Mouse (Mus musculus) megakaryocyte, embryonic 14.5 days (primary cell): ENCODE data around the gene Hrc.

ENCODE experiments used
- FLI1 ChIP-seq: IDR thresholded peaks from 2 replicates; pipeline ENCODE4 v1.6.1; 2012; ENCODE audit warnings: low read length, inconsistent platforms, mixed read lengths
- GATA1 ChIP-seq: IDR thresholded peaks from 3 replicates; pipeline ENCODE4 v1.6.1; 2012; ENCODE audit warnings: mixed read lengths, low read length, inconsistent platforms, borderline replicate concordance

DNA sequence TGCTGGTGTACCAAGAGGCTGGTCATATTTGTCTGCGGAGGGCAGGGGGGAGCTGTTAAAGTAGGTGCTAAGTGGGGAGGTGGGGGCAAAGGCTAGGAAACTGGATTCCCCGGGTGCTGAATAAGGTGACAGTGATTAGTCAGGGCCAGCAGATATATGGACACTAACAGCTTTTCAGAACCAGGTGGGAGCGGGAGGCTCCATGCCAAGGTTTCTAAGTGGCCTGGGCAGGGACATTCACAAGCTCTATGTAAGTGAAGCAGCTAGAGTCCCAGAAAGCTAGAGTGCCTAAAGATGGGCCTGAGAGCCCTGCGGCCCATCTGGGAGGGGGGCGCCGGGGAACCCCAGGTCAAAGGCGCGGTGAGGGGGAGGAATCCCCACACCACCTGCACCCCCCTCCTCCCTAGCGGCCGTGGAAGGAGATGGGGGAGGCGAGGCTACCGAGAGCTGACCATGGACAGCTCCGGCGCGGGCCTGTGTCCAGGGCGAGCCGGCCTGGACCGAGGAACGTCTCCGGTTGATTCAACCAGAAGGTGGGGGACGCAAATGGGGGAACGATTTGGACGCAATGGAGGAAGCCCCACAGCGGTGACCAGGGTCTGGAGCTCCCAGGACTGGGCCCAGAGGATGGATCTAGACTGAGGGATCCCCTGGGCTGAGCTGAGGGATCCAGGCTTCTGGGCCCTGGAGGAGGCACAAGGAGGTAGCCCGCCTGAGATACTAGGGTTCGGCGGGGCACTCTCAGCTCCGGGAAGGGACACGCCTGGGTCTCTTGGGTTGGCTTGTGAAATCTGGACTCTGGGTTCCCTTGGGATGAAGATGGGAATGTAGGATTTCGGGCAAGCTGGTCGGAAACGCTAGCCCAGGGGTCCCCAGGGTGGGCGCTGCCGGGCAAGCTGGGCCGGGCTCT, 30.9 kb downstream of the Hrc start:
- TF ChIP-seq GATA1 = no peak
- TF ChIP-seq FLI1 = no peak
